Mouse (Mus musculus): Measurements from ENCODE around the gene Sumf2. TPM values are rescaled to one million over a fixed set of nuclear protein-coding genes. Genes with fewer than 3 reads are reported as not detected.

Sumf2 gene
- 52.1 and 55.5 TPM in 2 replicates for polyA plus RNA-seq (2015; fragmentation: Nextera tagmentation; extraction: Ambion mirVana)

GRCm38 (mm10) chr5:129846752-129847557, at the start of gene Sumf2:
Gene Sumf2 (plus strand): TSS chr5:129846986.
- H3K27ac ChIP-seq: peak within 1 kb of the TSS; percentile 66
- ATAC-seq (replicated peaks; ENCODE audit: low FRiP score, low read depth) (peak; percentile 96), DNase-seq (ENCODE audit: low spot score) (peak; percentile 97)
- peak within 1 kb of the TSS; percentile 71 for H3K4me2 ChIP-seq (ENCODE audit: low read length)
- H3K27me3 ChIP-seq (ENCODE audit: insufficient read depth, low read length): no peaks in the 10 kb centered on the region
- no peak for TF ChIP-seq CTCF (IDR thresholded peaks at IDR 0.05; ENCODE audit: low read depth)
- peak within 1 kb of the TSS; percentile 67 for H3K4me3 ChIP-seq (replicated peaks; ENCODE audit: low read depth, low read length)
- H3K36me3 ChIP-seq (ENCODE audit: insufficient read depth, low read length): peaks cover 18% of the 10 kb centered on the region
- H3K9ac ChIP-seq (ENCODE audit: low read depth, low read length): peak within 1 kb of the TSS; percentile 71
- WGBS: 7% methylated on average over 22 of the region's 22 CpGs
- no peaks in the 10 kb centered on the region for H3K9me3 ChIP-seq (replicated peaks; ENCODE audit: low read length)
- 0 out of 2 replicates have a peak, but pooled peaks cover 4% of the 10 kb centered on the region for H3K4me1 ChIP-seq (replicated peaks; ENCODE audit: insufficient read depth, low read length)

GRCm38 (mm10) chr5:129844848-129845247, 1.9 kb upstream of the Sumf2 start:
- Histone ChIP-seq H3K4me2 (ENCODE audit: low read length) (no peak overlapping the region), H3K27me3 (ENCODE audit: insufficient read depth, low read length) (no peaks in the 10 kb centered on the region), H3K4me1 (replicated peaks; ENCODE audit: insufficient read depth, low read length) (0 out of 2 replicates have a peak, but pooled peaks cover 4% of the 10 kb centered on the region), H3K4me3 (replicated peaks; ENCODE audit: low read depth, low read length) (no peak overlapping the region), H3K36me3 (ENCODE audit: insufficient read depth, low read length) (peaks cover 18% of the 10 kb centered on the region), H3K9me3 (replicated peaks; ENCODE audit: low read length) (no peaks in the 10 kb centered on the region), H3K27ac (no peak overlapping the region), H3K9ac (ENCODE audit: low read depth, low read length) (no peak overlapping the region)
- ATAC-seq (replicated peaks; ENCODE audit: low FRiP score, low read depth) (no peak), DNase-seq (ENCODE audit: low spot score) (no peak)
- no peak for TF ChIP-seq CTCF (IDR thresholded peaks at IDR 0.05; ENCODE audit: low read depth)
- WGBS: 90% methylated on average over 5 of the region's 5 CpGs

- DNase-seq (ENCODE audit: low spot score) (no peak), ATAC-seq (replicated peaks; ENCODE audit: low FRiP score, low read depth) (no peak)
- Histone ChIP-seq H3K4me1 (replicated peaks; ENCODE audit: insufficient read depth, low read length) (0 out of 2 replicates have a peak, but pooled peaks cover 4% of the 10 kb centered on the region), H3K27ac (no peak overlapping the region), H3K27me3 (ENCODE audit: insufficient read depth, low read length) (no peaks in the 10 kb centered on the region), H3K4me2 (ENCODE audit: low read length) (peak overlapping the region; percentile 71), H3K9ac (ENCODE audit: low read depth, low read length) (peak overlapping the region; percentile 71), H3K9me3 (replicated peaks; ENCODE audit: low read length) (no peaks in the 10 kb centered on the region), H3K36me3 (ENCODE audit: insufficient read depth, low read length) (peaks cover 18% of the 10 kb centered on the region), H3K4me3 (replicated peaks; ENCODE audit: low read depth, low read length) (peak overlapping the region; percentile 67)
- 43% methylated on average over 8 of the region's 8 CpGs for WGBS
- no peak for TF ChIP-seq CTCF (IDR thresholded peaks at IDR 0.05; ENCODE audit: low read depth)
Measured at GRCm38 (mm10) chr5:129847558-129847820, 703 bp downstream of the Sumf2 start.

- H3K27ac ChIP-seq: no peak overlapping the region
- no peak overlapping the region for H3K4me3 ChIP-seq (replicated peaks; ENCODE audit: low read depth, low read length)
- H3K27me3 ChIP-seq (ENCODE audit: insufficient read depth, low read length): no peaks in the 10 kb centered on the region
- TF ChIP-seq CTCF (IDR thresholded peaks at IDR 0.05; ENCODE audit: low read depth): peak; percentile 64
- no peaks in the 10 kb centered on the region for H3K9me3 ChIP-seq (replicated peaks; ENCODE audit: low read length)
- peak; percentile 52; the same call in 1 of the 2 replicates for ATAC-seq (replicated peaks; ENCODE audit: low FRiP score, low read depth)
- H3K9ac ChIP-seq (ENCODE audit: low read depth, low read length): no peak overlapping the region
- peaks cover 14% of the 10 kb centered on the region for H3K36me3 ChIP-seq (ENCODE audit: insufficient read depth, low read length)
- no peaks in the 10 kb centered on the region for H3K4me1 ChIP-seq (replicated peaks; ENCODE audit: insufficient read depth, low read length)
- peak; percentile 73 for DNase-seq (ENCODE audit: low spot score)
- 35% methylated on average over 5 of the region's 5 CpGs for WGBS
- no peak overlapping the region for H3K4me2 ChIP-seq (ENCODE audit: low read length)
Measured at GRCm38 (mm10) chr5:129855163-129855562, 8.4 kb downstream of the Sumf2 start.

- no peak overlapping the region for H3K4me3 ChIP-seq (replicated peaks; ENCODE audit: low read depth, low read length)
- no peak overlapping the region for H3K4me2 ChIP-seq (ENCODE audit: low read length)
- H3K9ac ChIP-seq (ENCODE audit: low read depth, low read length): no peak overlapping the region
- ATAC-seq (replicated peaks; ENCODE audit: low FRiP score, low read depth): no peak
- no peaks in the 10 kb centered on the region for H3K27me3 ChIP-seq (ENCODE audit: insufficient read depth, low read length)
- H3K27ac ChIP-seq: no peak overlapping the region
- 91% methylated on average over 5 of the region's 5 CpGs for WGBS
- DNase-seq (ENCODE audit: low spot score): no peak
- TF ChIP-seq CTCF (IDR thresholded peaks at IDR 0.05; ENCODE audit: low read depth): no peak; the same call in 1 of the 2 replicates
- peaks cover 20% of the 10 kb centered on the region for H3K36me3 ChIP-seq (ENCODE audit: insufficient read depth, low read length)
- no peaks in the 10 kb centered on the region for H3K9me3 ChIP-seq (replicated peaks; ENCODE audit: low read length)
- no peaks in the 10 kb centered on the region for H3K4me1 ChIP-seq (replicated peaks; ENCODE audit: insufficient read depth, low read length)
Measured at GRCm38 (mm10) chr5:129856414-129856813, 9.6 kb downstream of the Sumf2 start.

GRCm38 (mm10) chr5:129862325-129862724, 15.5 kb downstream of the Sumf2 start:
- DNase-seq (ENCODE audit: low spot score): no peak
- no peak for ATAC-seq (replicated peaks; ENCODE audit: low FRiP score, low read depth)
- H3K9ac ChIP-seq (ENCODE audit: low read depth, low read length): no peak overlapping the region
- H3K27ac ChIP-seq: no peak overlapping the region
- no peak for TF ChIP-seq CTCF (IDR thresholded peaks at IDR 0.05; ENCODE audit: low read depth)
- H3K4me2 ChIP-seq (ENCODE audit: low read length): no peak overlapping the region
- peaks cover 27% of the 10 kb centered on the region for H3K36me3 ChIP-seq (ENCODE audit: insufficient read depth, low read length)
- no peaks in the 10 kb centered on the region for H3K9me3 ChIP-seq (replicated peaks; ENCODE audit: low read length)
- H3K4me1 ChIP-seq (replicated peaks; ENCODE audit: insufficient read depth, low read length): no peaks in the 10 kb centered on the region
- WGBS: 94% methylated on average over 6 of the region's 6 CpGs
- no peak overlapping the region for H3K4me3 ChIP-seq (replicated peaks; ENCODE audit: low read depth, low read length)
- H3K27me3 ChIP-seq (ENCODE audit: insufficient read depth, low read length): no peaks in the 10 kb centered on the region
